Mouse (Mus musculus): ENCODE measurements around the gene Gm9747.

- TF ChIP-seq CTCF (IDR thresholded peaks at IDR 0.05; ENCODE audit: low read depth, low read length) (no peak), POLR2A (IDR thresholded peaks at IDR 0.05; ENCODE audit: extremely low read depth, insufficient read depth, low read length) (no peak)
Measured at GRCm38 (mm10) chr1:82238245-82238644, 5.3 kb downstream of the Gm9747 start.
